Mouse (Mus musculus) kidney, postnatal 0 days (tissue): ENCODE data around the gene Gm11168. TPM values are rescaled to one million over a fixed set of nuclear protein-coding genes. Genes with fewer than 3 reads are reported as not detected.
"Not testable (repeated sequence)": the region's sequence is repeated elsewhere in the genome, so short reads cannot be mapped to it uniquely, and the experiment has no call there.

Source experiments
- ATAC-seq: fragments of 200-750 bp; cut with Nextera tagmentation; replicated peaks from 2 replicates; pipeline ENCODE4 v1.8.0; 2017; ENCODE audit warnings: low read depth, moderate number of reproducible peaks, moderate TSS enrichment, moderate library complexity; ENCODE audit not compliant: low FRiP score
- DNase-seq: peaks from one replicate; pipeline ENCODE4 v3.0.0-alpha.2; 2016; ENCODE audit warnings: low spot score
- H3K27ac ChIP-seq: fragments of 300-500 bp; sonication (generic); 2 replicates; pipeline ENCODE4 v1.5.1; 2014; ENCODE audit warnings: mild to moderate bottlenecking
- H3K27me3 ChIP-seq: fragments of 300-500 bp; sonication (generic); 2 replicates; pipeline ENCODE4 v1.6.1; 2014; ENCODE audit warnings: low read length, mixed read lengths; ENCODE audit not compliant: insufficient read depth
- H3K36me3 ChIP-seq: fragments of 300-500 bp; sonication (generic); 2 replicates; pipeline ENCODE4 v1.6.1; 2014; ENCODE audit warnings: low read length, mixed read lengths; ENCODE audit not compliant: insufficient read depth
- H3K4me1 ChIP-seq: fragments of 300-500 bp; sonication (generic); replicated peaks from 2 replicates; pipeline ENCODE4 v1.6.1; 2014; ENCODE audit warnings: antibody characterized with exemption, low read length, mixed read lengths; ENCODE audit not compliant: insufficient read depth
- H3K4me2 ChIP-seq: fragments of 300-500 bp; sonication (generic); 2 replicates; pipeline ENCODE4 v1.6.1; 2014; ENCODE audit warnings: mild to moderate bottlenecking, low read length, moderate library complexity, mixed read lengths
- H3K4me3 ChIP-seq: fragments of 300-500 bp; sonication (generic); replicated peaks from 2 replicates; pipeline ENCODE4 v1.5.1; 2014; ENCODE audit warnings: low read depth, low read length
- H3K9ac ChIP-seq: fragments of 300-500 bp; sonication (generic); 2 replicates; pipeline ENCODE4 v1.6.1; 2014; ENCODE audit warnings: low read depth, low read length
- H3K9me3 ChIP-seq: fragments of 300-500 bp; sonication (generic); replicated peaks from 2 replicates; pipeline ENCODE4 v1.6.1; 2016; ENCODE audit warnings: low read length, inconsistent platforms, mixed read lengths
- WGBS: fragments of 180-500 bp; shearing (Covaris S2); extraction: QIAGEN DNeasy Blood & Tissue Kit; methylation state at CpG from one replicate; pipeline ENCODE4 v1.1.7; 2014; 5-methylcytosine and 5-hydroxymethylcytosine counted together
- polyA plus RNA-seq: library from polyadenylated mRNA; unstranded; fragments of >200 nt; fragmentation: Nextera tagmentation; extraction: Ambion mirVana; gene quantifications from 2 replicates; pipeline ENCODE4 v1.2.1, GENCODE M21; 2015

Gene Gm11168
- polyA plus RNA-seq = not detected in 2 replicates

DNA sequence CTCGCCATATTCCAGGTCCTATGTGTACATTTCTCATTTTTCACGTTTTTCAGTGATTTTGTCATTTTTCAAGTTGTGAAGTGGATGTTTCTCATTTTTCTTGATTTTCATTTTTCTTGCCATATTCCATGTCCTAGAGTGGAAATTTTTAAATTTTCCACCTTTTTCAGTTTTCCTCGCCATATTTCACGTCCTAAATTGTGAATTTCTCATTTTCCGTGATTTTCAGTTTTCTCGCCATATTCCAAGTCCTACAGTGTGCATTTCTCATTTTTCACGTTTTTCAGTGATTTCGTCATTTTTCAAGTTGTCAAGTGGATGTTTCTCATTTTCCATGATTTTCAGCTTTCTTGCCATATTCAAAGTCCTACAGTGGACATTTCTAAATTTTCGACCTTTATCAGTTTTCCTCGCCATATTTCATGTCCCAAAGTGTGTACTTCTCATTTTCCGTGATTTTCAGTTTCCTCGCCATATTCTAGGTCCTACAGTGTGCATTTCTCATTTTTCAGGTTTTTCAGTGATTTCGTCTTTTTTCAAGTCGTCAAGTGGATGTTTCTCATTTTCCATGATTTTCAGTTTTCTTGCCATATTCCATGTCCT, at the start of gene Gm11168:
TSS of gene Gm11168 (plus strand) at position 553 of the 603 bp plus-strand sequence.
- WGBS = 68% methylated on average over 6 of the region's 14 CpGs
- not testable (repeated sequence) for H3K4me3 ChIP-seq, H3K27ac ChIP-seq, H3K4me2 ChIP-seq, DNase-seq, H3K4me1 ChIP-seq, H3K9me3 ChIP-seq, H3K36me3 ChIP-seq, H3K27me3 ChIP-seq, ATAC-seq, H3K9ac ChIP-seq

DNA sequence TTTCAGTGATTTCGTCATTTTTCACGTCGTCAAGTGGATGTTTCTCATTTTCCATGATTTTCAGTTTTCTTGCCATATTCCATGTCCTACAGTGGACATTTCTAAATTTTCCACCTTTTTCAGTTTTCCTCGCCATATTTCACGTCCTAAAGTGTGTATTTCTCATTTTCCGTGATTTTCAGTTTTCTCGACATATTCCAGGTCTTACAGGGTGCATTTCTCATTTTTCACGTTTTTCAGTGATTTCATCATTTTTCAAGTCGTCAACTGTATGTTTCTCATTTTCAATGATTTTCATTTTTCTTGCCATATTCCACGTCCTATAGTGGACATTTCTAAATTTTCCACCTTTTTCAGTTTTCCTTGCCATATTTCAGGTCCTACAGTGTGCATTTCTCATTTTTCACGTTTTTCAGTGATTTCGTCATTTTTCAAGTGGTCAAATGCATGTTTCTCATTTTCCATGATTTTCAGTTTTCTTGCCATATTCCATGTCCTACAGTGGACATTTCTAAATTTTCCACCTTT, 2.6 kb upstream of the Gm11168 start, which contains the start of gene Gm10722:
TSS of gene Gm10722 (plus strand) at position 478 of the 528 bp plus-strand sequence.
- H3K36me3 ChIP-seq, H3K27me3 ChIP-seq, H3K27ac ChIP-seq, H3K9ac ChIP-seq, H3K9me3 ChIP-seq, H3K4me3 ChIP-seq, H3K4me1 ChIP-seq, H3K4me2 ChIP-seq, ATAC-seq: not testable (repeated sequence)
- WGBS = 72% methylated on average over 12 of the region's 12 CpGs
- peak; percentile 7 for DNase-seq

DNA sequence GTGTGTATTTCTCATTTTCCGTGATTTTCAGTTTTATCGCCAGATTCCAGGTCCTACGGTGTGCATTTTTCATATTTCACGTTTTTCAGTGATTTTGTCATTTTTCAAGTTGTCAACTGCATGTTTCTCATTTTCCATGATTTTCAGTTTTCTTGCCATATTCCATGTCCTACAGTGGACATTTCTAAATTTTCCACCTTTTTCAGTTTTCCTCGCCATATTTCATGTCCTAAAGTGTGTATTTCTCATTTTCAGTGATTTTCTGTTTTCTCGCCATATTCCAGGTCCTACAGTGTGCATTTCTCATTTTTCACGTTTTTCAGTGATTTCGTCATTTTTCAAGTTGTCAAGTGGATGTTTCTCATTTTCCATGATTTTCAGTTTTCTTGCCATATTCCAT, 2.1 kb upstream of the Gm11168 start:
- not testable (repeated sequence) for H3K27ac ChIP-seq, DNase-seq, H3K36me3 ChIP-seq, H3K4me1 ChIP-seq, ATAC-seq, H3K4me3 ChIP-seq, H3K27me3 ChIP-seq, H3K9me3 ChIP-seq, H3K4me2 ChIP-seq, H3K9ac ChIP-seq
- WGBS = 66% methylated on average over 8 of the region's 8 CpGs

DNA sequence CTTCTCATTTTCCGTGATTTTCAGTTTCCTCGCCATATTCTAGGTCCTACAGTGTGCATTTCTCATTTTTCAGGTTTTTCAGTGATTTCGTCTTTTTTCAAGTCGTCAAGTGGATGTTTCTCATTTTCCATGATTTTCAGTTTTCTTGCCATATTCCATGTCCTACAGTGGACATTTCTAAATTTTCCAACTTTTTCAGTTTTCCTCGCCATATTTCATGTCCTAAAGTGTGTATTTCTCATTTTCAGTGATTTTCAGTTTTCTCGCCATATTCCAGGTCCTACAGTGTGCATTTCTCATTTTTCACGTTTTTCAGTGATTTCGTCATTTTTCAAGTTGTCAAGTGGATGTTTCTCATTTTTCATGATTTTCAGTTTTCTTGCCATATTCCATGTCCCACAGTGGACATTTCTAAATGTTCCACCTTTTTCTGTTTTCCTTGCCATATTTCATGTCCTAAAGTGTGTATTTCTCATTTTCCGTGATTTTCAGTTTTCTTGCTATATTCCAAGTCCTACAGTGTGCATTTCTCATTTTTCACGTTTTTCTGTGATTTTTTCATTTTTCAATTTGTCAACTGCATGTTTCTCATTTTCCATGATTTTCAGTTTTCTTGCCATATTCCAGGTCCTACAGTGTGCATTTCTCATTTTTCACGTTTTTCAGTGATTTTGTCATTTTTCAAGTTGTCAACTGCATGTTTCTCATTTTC, 1.0 kb upstream of the Gm11168 start:
- DNase-seq = peak; percentile 3
- not testable (repeated sequence) for H3K4me1 ChIP-seq, H3K9ac ChIP-seq, H3K27ac ChIP-seq, H3K4me3 ChIP-seq, H3K4me2 ChIP-seq, H3K27me3 ChIP-seq, H3K36me3 ChIP-seq, H3K9me3 ChIP-seq
- WGBS = 62% methylated on average over 8 of the region's 11 CpGs
- ATAC-seq = peak; percentile 83

DNA sequence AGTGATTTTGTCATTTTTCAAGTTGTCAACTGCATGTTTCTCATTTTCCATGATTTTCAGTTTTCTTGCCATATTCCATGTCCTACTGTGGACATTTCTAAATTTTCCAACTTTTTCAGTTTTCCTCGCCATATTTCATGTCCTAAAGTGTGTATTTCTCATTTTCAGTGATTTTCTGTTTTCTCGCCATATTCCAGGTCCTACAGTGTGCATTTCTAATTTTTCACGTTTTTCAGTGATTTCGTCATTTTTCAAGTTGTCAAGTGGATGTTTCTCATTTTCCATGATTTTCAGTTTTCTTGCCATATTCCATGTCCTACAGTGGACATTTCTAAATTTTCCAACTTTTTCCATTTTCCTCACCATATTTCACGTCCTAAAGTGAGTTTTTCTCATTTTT, 3.0 kb downstream of the Gm11168 start:
- H3K27ac ChIP-seq, H3K4me2 ChIP-seq, H3K4me1 ChIP-seq, H3K9ac ChIP-seq, ATAC-seq, H3K9me3 ChIP-seq, H3K4me3 ChIP-seq, H3K27me3 ChIP-seq, H3K36me3 ChIP-seq, DNase-seq: not testable (repeated sequence)
- WGBS = 80% methylated on average over 1 of the region's 5 CpGs

DNA sequence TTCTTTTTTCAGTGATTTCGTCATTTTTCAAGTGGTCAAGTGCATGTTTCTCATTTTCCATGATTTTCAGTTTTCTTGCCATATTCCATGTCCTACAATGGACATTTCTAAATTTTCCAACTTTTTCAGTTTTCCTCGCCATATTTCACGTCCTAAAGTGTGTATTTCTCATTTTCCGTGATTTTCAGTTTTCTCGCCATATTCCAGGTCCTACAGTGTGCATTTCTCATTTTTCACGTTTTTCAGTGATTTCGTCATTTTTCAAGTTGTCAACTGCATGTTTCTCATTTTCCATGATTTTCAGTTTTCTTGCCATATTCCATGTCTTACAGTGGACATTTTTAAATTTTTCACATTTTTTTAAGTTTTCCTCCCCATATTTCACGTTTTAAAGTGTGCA, 3.5 kb downstream of the Gm11168 start:
- not testable (repeated sequence) for H3K27ac ChIP-seq, H3K27me3 ChIP-seq, H3K4me1 ChIP-seq, H3K9me3 ChIP-seq, DNase-seq, H3K36me3 ChIP-seq, H3K4me2 ChIP-seq, H3K4me3 ChIP-seq, H3K9ac ChIP-seq
- ATAC-seq = peak; percentile 72
- 78% methylated on average over 8 of the region's 8 CpGs for WGBS

DNA sequence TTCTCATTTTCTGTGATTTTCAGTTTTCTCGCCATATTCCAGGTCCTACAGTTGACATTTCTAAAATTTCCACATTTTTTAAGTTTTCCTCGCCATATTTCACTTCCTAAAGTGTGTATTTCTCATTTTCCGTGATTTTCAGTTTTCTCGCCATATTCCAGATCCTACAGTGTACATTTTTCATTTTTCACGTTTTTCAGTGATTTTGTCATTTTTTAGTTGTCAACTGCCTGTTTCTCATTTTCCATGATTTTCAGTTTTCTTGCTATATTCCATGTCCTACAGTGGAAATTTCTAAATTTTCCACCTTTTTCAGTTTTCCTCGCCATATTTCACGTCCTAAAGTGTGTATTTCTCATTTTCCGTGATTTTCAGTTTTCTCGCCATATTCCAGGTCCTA, 4.1 kb downstream of the Gm11168 start:
- 76% methylated on average over 6 of the region's 9 CpGs for WGBS
- not testable (repeated sequence) for H3K9ac ChIP-seq, H3K4me3 ChIP-seq, H3K4me1 ChIP-seq, H3K27ac ChIP-seq, H3K4me2 ChIP-seq, H3K27me3 ChIP-seq, H3K36me3 ChIP-seq, H3K9me3 ChIP-seq
- peak; percentile 16 for DNase-seq
- 0 out of 2 replicates have a peak, but pooled peaks have one; percentile 20 for ATAC-seq

DNA sequence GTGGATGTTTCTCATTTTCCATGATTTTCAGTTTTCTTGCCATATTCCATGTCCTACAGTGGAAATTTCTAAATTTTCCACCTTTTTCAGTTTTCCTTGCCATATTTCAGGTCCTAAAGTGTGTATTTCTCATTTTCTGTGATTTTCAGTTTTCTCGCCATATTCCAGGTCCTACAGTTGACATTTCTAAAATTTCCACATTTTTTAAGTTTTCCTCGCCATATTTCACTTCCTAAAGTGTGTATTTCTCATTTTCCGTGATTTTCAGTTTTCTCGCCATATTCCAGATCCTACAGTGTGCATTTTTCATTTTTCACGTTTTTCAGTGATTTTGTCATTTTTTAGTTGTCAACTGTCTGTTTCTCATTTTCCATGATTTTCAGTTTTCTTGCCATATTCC, 6.2 kb downstream of the Gm11168 start:
- no CpG with 5 or more reads among the region's 5 CpGs for WGBS
- peak; percentile 51 for ATAC-seq
- not testable (repeated sequence) for H3K4me1 ChIP-seq, DNase-seq, H3K27ac ChIP-seq, H3K36me3 ChIP-seq, H3K4me3 ChIP-seq, H3K27me3 ChIP-seq, H3K9me3 ChIP-seq, H3K4me2 ChIP-seq, H3K9ac ChIP-seq

DNA sequence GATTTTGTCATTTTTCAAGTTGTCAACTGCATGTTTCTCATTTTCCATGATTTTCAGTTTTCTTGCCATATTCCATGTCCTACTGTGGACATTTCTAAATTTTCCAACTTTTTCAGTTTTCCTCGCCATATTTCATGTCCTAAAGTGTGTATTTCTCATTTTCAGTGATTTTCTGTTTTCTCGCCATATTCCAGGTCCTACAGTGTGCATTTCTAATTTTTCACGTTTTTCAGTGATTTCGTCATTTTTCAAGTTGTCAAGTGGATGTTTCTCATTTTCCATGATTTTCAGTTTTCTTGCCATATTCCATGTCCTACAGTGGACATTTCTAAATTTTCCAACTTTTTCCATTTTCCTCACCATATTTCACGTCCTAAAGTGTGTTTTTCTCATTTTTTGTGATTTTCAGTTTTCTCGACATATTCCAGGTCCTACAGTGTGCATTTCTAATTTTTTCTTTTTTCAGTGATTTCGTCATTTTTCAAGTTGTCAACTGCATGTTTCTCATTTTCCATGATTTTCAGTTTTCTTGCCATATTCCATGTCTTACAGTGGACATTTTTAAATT, 9.0 kb downstream of the Gm11168 start:
- not testable (repeated sequence) for H3K4me2 ChIP-seq, H3K4me1 ChIP-seq, H3K27me3 ChIP-seq, H3K9me3 ChIP-seq, DNase-seq, ATAC-seq, H3K36me3 ChIP-seq, H3K27ac ChIP-seq, H3K4me3 ChIP-seq, H3K9ac ChIP-seq
- 82% methylated on average over 2 of the region's 7 CpGs for WGBS
